Mouse (Mus musculus): ENCODE measurements at regions not wholly inside any gene's neighbourhood (a gene's known extent, or its start where the extent isn't known, plus 50 kb on each side); places are given as distances from the start of the nearest gene placed in this dataset.

GRCm38 (mm10) chr10:9164333-9164732 lies 278.5 kb upstream of the Sash1 start:
- TF ChIP-seq IRF4 (IDR thresholded peaks at IDR 0.05; ENCODE audit: low read depth, low read length), result no peak
- no peak for TF ChIP-seq CHD2 (IDR thresholded peaks at IDR 0.05; ENCODE audit: low read length)
- no peak for TF ChIP-seq GABPA (IDR thresholded peaks at IDR 0.05; ENCODE audit: insufficient replicate concordance, low read depth, low read length)
- TF ChIP-seq CTCF (conservative IDR thresholded peaks at IDR 0.05 in 1 of 2, IDR thresholded peaks at IDR 0.05 in 1 of 2; ENCODE audit: low read depth in 2 of 2, low read length in 2 of 2), result no peak

All from CH12.LX (cell line).